Mouse (Mus musculus) ES-E14 (cell line): ENCODE results near the gene Zfp688.

Experiments
- HCFC1 ChIP-seq: IDR thresholded peaks from 2 replicates; pipeline ENCODE4 v1.6.1; 2012; ENCODE audit warnings: low read length, inconsistent platforms, borderline replicate concordance; ENCODE audit not compliant: insufficient read depth
- MAFK ChIP-seq: IDR thresholded peaks from 2 replicates; pipeline ENCODE4 v1.6.1; 2014; ENCODE audit warnings: mild to moderate bottlenecking, low read depth, low read length, inconsistent platforms; ENCODE audit not compliant: insufficient read depth
- ZC3H11A ChIP-seq: IDR thresholded peaks from 2 replicates; pipeline ENCODE4 v1.6.1; 2012; ENCODE audit warnings: low read depth, mild to moderate bottlenecking, inconsistent platforms, low read length, borderline replicate concordance
- ZNF384 ChIP-seq: IDR thresholded peaks from 2 replicates; pipeline ENCODE4 v1.6.1; 2012; ENCODE audit warnings: low read depth, low read length, inconsistent platforms

DNA sequence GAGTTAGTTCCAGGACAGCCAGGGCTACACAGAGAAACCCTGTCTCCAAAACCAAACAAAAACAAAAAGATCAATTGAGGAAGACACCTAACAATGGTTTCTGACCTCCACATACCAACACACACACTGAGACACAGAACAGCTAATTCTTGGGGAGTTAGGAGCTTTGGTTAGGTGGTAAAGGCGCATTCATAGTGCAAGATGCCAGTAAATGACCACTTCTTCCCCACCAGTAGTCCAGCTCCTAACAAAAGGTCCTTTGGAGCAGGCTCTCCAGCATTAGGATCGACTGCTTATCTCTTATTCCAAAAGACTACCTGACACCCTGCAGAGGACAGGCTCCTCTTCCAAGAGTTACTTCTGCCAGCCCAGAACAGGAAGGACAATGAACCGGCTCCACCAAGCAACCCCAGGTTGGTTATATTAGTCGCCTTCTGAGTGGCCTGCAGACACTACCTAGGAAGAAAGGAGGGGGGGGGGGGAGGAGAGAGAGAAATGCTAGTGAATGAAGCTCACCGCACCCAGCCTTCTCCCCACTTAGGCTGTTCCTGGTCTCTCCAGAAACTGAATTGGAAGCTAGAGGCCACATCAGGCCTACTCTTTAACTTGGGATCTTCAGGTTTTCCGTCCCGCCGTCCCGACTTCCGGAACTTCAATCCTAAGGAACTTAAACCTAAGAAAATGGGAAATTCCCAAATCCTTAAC is 48.3 kb upstream of the Zfp688 start:
- TF ChIP-seq ZC3H11A: no peak
- TF ChIP-seq HCFC1: no peak
- no peak for TF ChIP-seq MAFK
- TF ChIP-seq ZNF384: no peak
